Mouse (Mus musculus): Measurements from ENCODE around the gene Arpin. TPM values are rescaled to one million over a fixed set of nuclear protein-coding genes. Genes with fewer than 3 reads are reported as not detected.
A peak's percentile ranks its signal among the peaks of the same experiment; 100 is the strongest.

The Arpin gene
- polyA plus RNA-seq, 1 experiment from 2014 or later = 17.9 TPM

GRCm38 (mm10) chr7:79950236-79950635 lies 15.1 kb upstream of the Arpin start:
- Histone ChIP-seq H3K27ac (replicated peaks; ENCODE audit: low read depth, low read length) (no peak overlapping the region), H3K9me3 (ENCODE audit: control insufficient read depth, low read length) (no peaks in the 10 kb centered on the region), H3K4me2 (ENCODE audit: low read length) (no peak overlapping the region), H3K4me1 (ENCODE audit: control insufficient read depth, insufficient read depth, low read length) (no peaks in the 10 kb centered on the region), H3K4me3 (replicated peaks; ENCODE audit: low read depth, low read length) (no peak overlapping the region), H3K36me3 (ENCODE audit: control insufficient read depth, insufficient read depth, low read length) (no peaks in the 10 kb centered on the region), H3K27me3 (ENCODE audit: control insufficient read depth, insufficient read depth, low read length) (no peaks in the 10 kb centered on the region), H3K9ac (replicated peaks; ENCODE audit: low read length) (no peak overlapping the region)
- ATAC-seq (ENCODE audit: low FRiP score, low TSS enrichment) (no peak), DNase-seq (no peak)
- WGBS = 89% methylated on average over 6 of the region's 6 CpGs

DNA sequence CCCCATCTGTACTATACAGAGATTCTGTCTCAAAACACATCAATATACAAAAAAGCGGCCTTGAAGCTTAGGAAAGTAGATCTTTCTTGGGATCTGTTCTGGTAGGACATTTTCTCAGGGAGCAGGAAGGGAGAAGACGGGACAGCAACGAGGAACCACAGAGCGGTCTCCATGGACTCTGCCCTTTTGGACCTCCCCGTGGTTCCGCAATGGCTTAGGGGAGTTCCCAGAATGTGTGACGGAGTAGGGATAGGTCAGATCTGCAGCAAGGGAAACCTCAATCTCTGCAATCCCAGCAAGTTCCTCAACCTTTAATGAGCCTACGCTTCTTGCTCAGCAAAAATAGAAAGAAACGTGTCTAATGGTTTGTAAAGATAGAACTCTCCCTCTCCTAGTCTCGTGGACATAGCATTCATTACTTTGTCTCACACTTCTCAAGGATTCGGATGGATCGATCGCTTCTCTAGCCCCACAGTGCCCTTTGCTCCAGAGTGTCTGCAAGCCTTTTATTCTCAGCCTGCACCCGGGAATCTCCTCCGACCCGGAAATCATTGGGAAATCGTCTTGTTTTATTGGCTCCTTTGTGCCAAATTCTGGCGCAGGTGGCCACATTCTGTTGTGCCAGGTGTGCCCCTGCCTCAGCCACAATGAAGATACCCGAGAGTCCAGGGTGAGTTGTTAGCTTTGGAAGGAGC lies 499 bp upstream of the Arpin start:
- Histone ChIP-seq H3K9me3 (ENCODE audit: control insufficient read depth, low read length) (no peaks in the 10 kb centered on the region), H3K4me1 (ENCODE audit: control insufficient read depth, insufficient read depth, low read length) (peaks cover 11% of the 10 kb centered on the region), H3K27ac (replicated peaks; ENCODE audit: low read depth, low read length) (peak overlapping the region; percentile 52; the same call in 1 of the 2 replicates), H3K4me2 (ENCODE audit: low read length) (peak overlapping the region; percentile 75), H3K4me3 (replicated peaks; ENCODE audit: low read depth, low read length) (peak overlapping the region; percentile 47), H3K36me3 (ENCODE audit: control insufficient read depth, insufficient read depth, low read length) (no peaks in the 10 kb centered on the region), H3K27me3 (ENCODE audit: control insufficient read depth, insufficient read depth, low read length) (no peaks in the 10 kb centered on the region), H3K9ac (replicated peaks; ENCODE audit: low read length) (peak overlapping the region; percentile 64)
- 12% methylated on average over 19 of the region's 19 CpGs for WGBS
- DNase-seq (peak; percentile 25), ATAC-seq (ENCODE audit: low FRiP score, low TSS enrichment) (no peak)

DNA sequence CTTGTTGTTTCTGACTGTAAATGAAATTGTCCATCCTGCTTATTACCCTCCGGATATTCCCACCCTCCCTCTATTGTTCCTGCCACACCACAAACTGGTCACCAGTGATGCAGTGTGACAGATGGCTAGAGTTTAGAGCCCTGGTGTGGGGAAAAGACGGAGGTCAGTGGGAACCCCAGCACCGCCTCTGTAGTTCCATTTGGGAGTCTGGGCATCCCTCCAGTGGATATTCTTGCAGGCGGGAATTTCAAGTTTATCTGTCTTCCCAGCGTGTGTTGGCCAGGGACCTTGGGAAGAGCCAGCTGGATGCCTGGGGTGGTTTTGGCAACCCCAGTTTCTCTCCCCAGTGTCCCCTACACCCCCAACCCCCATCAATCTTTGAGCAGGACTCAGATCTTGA lies 698 bp downstream of the Arpin start:
- peak overlapping the region; percentile 47 for H3K4me3 ChIP-seq (replicated peaks; ENCODE audit: low read depth, low read length)
- peak overlapping the region; percentile 52; the same call in 1 of the 2 replicates for H3K27ac ChIP-seq (replicated peaks; ENCODE audit: low read depth, low read length)
- DNase-seq = peak; percentile 30
- 39% methylated on average over 5 of the region's 5 CpGs for WGBS
- H3K27me3 ChIP-seq (ENCODE audit: control insufficient read depth, insufficient read depth, low read length) = no peaks in the 10 kb centered on the region
- H3K36me3 ChIP-seq (ENCODE audit: control insufficient read depth, insufficient read depth, low read length) = no peaks in the 10 kb centered on the region
- H3K9me3 ChIP-seq (ENCODE audit: control insufficient read depth, low read length) = no peaks in the 10 kb centered on the region
- peak overlapping the region; percentile 75 for H3K4me2 ChIP-seq (ENCODE audit: low read length)
- H3K4me1 ChIP-seq (ENCODE audit: control insufficient read depth, insufficient read depth, low read length) = peaks cover 11% of the 10 kb centered on the region
- H3K9ac ChIP-seq (replicated peaks; ENCODE audit: low read length) = peak overlapping the region; percentile 64
- no peak for ATAC-seq (ENCODE audit: low FRiP score, low TSS enrichment)

DNA sequence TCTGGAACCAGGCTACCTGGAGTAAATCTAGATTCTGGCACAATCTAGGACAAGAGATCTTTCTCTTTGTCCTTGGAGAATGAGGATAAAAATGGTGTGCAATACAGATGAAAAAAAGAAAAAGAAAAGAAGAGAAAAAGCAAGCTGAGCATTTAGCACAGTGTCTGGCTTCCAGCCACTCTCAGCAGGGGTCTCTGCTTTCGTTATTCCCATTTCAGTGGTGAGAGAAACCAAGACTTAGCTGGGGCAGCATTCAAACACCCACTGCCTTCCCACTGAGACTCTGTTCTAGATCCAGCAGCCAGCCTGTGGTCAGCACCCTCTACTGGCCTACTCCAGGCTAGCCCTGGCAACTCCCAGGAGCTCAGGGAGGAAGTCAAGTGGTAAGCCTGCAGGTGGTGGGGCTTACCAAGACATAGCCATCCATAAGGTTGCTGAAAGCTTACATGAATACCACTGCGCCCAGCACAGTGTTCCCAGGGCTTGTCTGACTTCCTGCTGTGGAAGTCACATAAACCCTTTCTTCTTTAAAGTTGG lies 6.6 kb downstream of the Arpin start:
- Histone ChIP-seq H3K27ac (replicated peaks; ENCODE audit: low read depth, low read length) (no peak overlapping the region), H3K27me3 (ENCODE audit: control insufficient read depth, insufficient read depth, low read length) (no peaks in the 10 kb centered on the region), H3K4me1 (ENCODE audit: control insufficient read depth, insufficient read depth, low read length) (no peaks in the 10 kb centered on the region), H3K36me3 (ENCODE audit: control insufficient read depth, insufficient read depth, low read length) (peaks cover 27% of the 10 kb centered on the region), H3K9ac (replicated peaks; ENCODE audit: low read length) (no peak overlapping the region), H3K9me3 (ENCODE audit: control insufficient read depth, low read length) (no peaks in the 10 kb centered on the region), H3K4me2 (ENCODE audit: low read length) (no peak overlapping the region), H3K4me3 (replicated peaks; ENCODE audit: low read depth, low read length) (no peak overlapping the region)
- no peak for ATAC-seq (ENCODE audit: low FRiP score, low TSS enrichment)
- DNase-seq = no peak
- 72% methylated on average over 2 of the region's 2 CpGs for WGBS

GRCm38 (mm10) chr7:79920344-79920983 lies 14.7 kb downstream of the Arpin start, which contains the start of gene Ap3s2:
TSS of gene Ap3s2 (minus strand) at chr7:79920649.
- peak within 1 kb of the TSS; percentile 75 for H3K4me2 ChIP-seq (ENCODE audit: low read length)
- peak within 1 kb of the TSS; percentile 65 for H3K4me3 ChIP-seq (replicated peaks; ENCODE audit: low read depth, low read length)
- DNase-seq (peak; percentile 94), ATAC-seq (ENCODE audit: low FRiP score, low TSS enrichment) (peak; percentile 94)
- H3K36me3 ChIP-seq (ENCODE audit: control insufficient read depth, insufficient read depth, low read length) = 0 out of 2 replicates have a peak, but pooled peaks cover 6% of the 10 kb centered on the region
- under 1% methylated on average over 34 of the region's 34 CpGs for WGBS
- no peaks in the 10 kb centered on the region for H3K9me3 ChIP-seq (ENCODE audit: control insufficient read depth, low read length)
- no peaks in the 10 kb centered on the region for H3K27me3 ChIP-seq (ENCODE audit: control insufficient read depth, insufficient read depth, low read length)
- peak within 1 kb of the TSS; percentile 88 for H3K27ac ChIP-seq (replicated peaks; ENCODE audit: low read depth, low read length)
- peaks cover 12% of the 10 kb centered on the region; the same call in 1 of the 2 replicates for H3K4me1 ChIP-seq (ENCODE audit: control insufficient read depth, insufficient read depth, low read length)
- peak within 1 kb of the TSS; percentile 80 for H3K9ac ChIP-seq (replicated peaks; ENCODE audit: low read length)

DNA sequence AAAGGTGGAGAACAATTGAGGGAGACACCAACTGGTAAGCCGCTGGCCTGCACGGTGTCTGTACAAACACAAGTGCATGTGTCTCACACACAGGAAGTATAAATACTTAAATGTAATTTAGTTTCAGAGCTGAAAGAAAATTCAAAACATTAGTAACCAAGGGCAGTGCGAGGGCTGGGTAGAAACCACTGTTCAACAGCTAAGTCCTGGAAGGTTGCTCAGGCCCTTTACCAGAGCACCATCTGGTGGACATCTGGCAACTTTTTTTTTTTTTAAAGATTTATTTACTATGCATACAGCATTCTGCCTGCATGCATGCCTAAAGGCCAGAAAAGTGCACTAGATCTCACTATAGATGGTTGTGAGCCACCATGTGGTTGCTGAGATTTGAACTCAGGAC lies 20.6 kb downstream of the Arpin start:
- ATAC-seq (ENCODE audit: low FRiP score, low TSS enrichment) = no peak
- Histone ChIP-seq H3K36me3 (ENCODE audit: control insufficient read depth, insufficient read depth, low read length) (peaks cover 47% of the 10 kb centered on the region), H3K4me1 (ENCODE audit: control insufficient read depth, insufficient read depth, low read length) (peaks cover under 1% of the 10 kb centered on the region; the same call in 1 of the 2 replicates), H3K27me3 (ENCODE audit: control insufficient read depth, insufficient read depth, low read length) (no peaks in the 10 kb centered on the region), H3K27ac (replicated peaks; ENCODE audit: low read depth, low read length) (no peak overlapping the region), H3K4me3 (replicated peaks; ENCODE audit: low read depth, low read length) (no peak overlapping the region), H3K4me2 (ENCODE audit: low read length) (no peak overlapping the region), H3K9ac (replicated peaks; ENCODE audit: low read length) (no peak overlapping the region), H3K9me3 (ENCODE audit: control insufficient read depth, low read length) (no peaks in the 10 kb centered on the region)
- peak; percentile 72 for DNase-seq
- WGBS = 72% methylated on average over 3 of the region's 3 CpGs

DNA sequence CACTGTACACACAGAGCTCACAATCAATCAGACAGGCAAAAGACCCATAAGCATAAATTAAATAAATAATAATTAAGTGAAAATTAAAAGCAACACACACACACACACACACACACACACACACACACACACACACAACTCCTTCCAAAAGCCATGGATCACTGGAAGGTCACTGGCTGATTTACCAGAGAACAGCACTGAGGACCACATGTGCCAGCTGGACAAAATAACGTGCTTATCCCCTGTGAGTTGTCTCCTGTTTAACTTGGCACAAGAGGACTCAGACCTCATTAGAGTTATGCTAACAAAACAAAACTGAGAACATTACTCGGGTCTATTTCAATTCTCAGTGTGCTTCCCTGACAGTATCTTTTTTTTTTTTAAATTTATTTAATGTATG lies 27.8 kb downstream of the Arpin start:
- no peak overlapping the region for H3K4me2 ChIP-seq (ENCODE audit: low read length)
- DNase-seq = no peak
- no peak overlapping the region for H3K9ac ChIP-seq (replicated peaks; ENCODE audit: low read length)
- no peaks in the 10 kb centered on the region for H3K9me3 ChIP-seq (ENCODE audit: control insufficient read depth, low read length)
- 84% methylated on average over 2 of the region's 2 CpGs for WGBS
- no peak overlapping the region for H3K4me3 ChIP-seq (replicated peaks; ENCODE audit: low read depth, low read length)
- H3K27me3 ChIP-seq (ENCODE audit: control insufficient read depth, insufficient read depth, low read length) = no peaks in the 10 kb centered on the region
- ATAC-seq (ENCODE audit: low FRiP score, low TSS enrichment) = no peak
- H3K36me3 ChIP-seq (ENCODE audit: control insufficient read depth, insufficient read depth, low read length) = peaks cover 66% of the 10 kb centered on the region
- no peak overlapping the region for H3K27ac ChIP-seq (replicated peaks; ENCODE audit: low read depth, low read length)
- H3K4me1 ChIP-seq (ENCODE audit: control insufficient read depth, insufficient read depth, low read length) = no peaks in the 10 kb centered on the region

- Histone ChIP-seq H3K27ac (replicated peaks; ENCODE audit: low read depth, low read length) (no peak overlapping the region), H3K27me3 (ENCODE audit: control insufficient read depth, insufficient read depth, low read length) (no peaks in the 10 kb centered on the region), H3K4me2 (ENCODE audit: low read length) (no peak overlapping the region), H3K9ac (replicated peaks; ENCODE audit: low read length) (no peak overlapping the region), H3K4me3 (replicated peaks; ENCODE audit: low read depth, low read length) (no peak overlapping the region), H3K36me3 (ENCODE audit: control insufficient read depth, insufficient read depth, low read length) (peaks cover 71% of the 10 kb centered on the region), H3K4me1 (ENCODE audit: control insufficient read depth, insufficient read depth, low read length) (no peaks in the 10 kb centered on the region), H3K9me3 (ENCODE audit: control insufficient read depth, low read length) (no peaks in the 10 kb centered on the region)
- DNase-seq = no peak
- WGBS = 93% methylated on average over 3 of the region's 3 CpGs
- no peak for ATAC-seq (ENCODE audit: low FRiP score, low TSS enrichment)
These were observed 28.2 kb downstream of the Arpin start for GRCm38 (mm10) chr7:79906914-79907313.
